Mouse (Mus musculus): ENCODE measurements around the gene Tmem210. TPM values are rescaled to one million over a fixed set of nuclear protein-coding genes. Genes with fewer than 3 reads are reported as not detected.

Gene Tmem210
- polyA plus RNA-seq, 1 experiment from 2014 or later = not detected

DNA sequence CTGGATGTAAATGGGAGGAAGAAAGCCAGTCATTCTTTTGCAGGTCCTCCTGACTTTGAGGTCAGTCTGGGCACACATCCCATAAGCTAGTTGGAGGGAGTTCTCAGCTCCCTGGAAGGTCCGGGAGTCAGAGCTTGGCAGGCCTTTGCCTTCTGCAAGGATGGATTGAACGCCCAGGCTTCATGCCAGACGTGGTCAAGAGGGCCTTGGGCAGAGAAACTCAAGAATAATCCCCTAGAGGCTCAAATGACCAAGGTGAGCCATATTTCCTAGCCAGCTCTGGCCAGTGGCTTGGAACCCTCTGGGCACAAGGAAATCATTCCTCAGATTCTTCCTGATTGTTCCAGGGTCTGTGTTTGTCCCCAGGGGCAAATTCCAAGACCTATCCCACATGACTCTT lies 23.1 kb upstream of the Tmem210 start:
- DNase-seq (ENCODE audit: low spot score) = no peak

DNA sequence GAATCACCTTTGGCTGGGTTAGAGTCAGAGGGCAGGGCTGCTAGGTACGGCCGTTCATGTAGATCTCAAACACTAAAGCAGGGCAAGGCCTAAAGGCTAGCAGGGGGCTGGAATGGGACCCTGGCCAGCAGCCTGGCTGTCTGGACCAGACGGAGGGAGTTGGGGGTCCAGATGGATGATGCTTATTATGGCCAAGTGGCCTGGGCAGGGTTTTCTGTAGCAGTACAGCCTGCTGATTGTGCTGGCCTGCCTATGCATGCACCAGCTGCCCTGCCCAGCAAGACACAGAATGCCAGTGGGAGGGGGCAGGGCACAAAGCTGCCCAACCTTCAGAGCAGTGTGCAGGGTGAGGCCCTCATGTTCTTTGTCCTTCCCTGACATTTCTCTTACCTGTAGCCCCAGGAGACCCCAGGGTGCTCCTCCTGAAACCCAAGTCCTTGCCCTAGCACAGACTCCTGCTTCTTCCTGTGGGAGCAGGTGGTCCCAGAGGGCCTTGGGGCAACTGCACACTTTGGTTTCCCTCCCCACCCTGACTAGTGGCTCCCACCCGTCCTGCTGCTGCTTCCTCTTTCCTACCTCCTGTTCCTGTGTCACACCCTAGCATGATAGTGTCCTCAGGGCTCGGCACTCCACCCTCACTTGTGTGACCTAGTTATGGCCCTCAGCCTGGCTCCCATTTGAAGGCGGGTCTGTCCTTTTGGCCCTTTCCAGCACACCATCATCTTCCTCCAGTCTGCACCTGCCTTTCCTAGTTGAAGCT lies 21.9 kb upstream of the Tmem210 start:
- DNase-seq (ENCODE audit: low spot score) = no peak

DNA sequence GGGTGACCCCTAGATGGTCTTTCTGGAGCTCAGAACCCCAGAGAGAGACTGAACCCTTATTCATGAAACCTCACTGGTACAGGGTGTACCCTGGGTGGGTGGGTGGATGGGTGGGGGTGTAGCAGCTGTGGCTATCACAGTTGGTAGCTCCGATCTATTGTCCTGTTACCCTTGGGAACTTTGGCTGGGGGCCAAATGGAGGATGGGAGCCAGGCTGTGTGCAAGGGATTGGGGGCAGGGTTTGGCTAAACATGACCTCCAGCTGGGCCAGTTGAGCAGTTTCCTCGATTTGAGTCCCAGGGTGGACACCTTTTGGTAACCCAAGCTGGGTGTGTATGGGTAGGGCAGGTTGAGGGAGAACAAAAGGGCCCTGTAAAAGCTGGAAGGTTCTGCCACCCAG lies 21.2 kb upstream of the Tmem210 start:
- no peak for DNase-seq (ENCODE audit: low spot score)

DNA sequence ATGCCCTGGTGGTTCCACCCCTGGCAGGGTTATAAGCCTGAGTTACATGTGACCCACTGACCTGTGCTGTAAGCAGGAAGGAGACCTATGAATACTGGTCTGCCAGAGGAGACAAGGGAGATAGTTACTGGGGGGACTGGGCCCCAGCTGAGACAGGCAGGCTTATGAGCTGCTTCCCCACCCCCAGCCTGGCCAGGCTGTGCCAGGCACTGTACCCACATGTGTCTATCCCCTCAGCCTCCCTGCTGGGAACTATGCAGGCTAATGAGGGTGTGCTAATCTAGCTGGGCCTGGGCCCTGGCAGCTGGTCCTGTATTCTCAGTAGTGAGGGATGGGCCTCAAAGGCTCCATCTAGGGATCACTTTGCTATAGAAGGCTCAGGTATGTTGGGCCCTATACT lies 20.7 kb upstream of the Tmem210 start:
- no peak for DNase-seq (ENCODE audit: low spot score)

DNA sequence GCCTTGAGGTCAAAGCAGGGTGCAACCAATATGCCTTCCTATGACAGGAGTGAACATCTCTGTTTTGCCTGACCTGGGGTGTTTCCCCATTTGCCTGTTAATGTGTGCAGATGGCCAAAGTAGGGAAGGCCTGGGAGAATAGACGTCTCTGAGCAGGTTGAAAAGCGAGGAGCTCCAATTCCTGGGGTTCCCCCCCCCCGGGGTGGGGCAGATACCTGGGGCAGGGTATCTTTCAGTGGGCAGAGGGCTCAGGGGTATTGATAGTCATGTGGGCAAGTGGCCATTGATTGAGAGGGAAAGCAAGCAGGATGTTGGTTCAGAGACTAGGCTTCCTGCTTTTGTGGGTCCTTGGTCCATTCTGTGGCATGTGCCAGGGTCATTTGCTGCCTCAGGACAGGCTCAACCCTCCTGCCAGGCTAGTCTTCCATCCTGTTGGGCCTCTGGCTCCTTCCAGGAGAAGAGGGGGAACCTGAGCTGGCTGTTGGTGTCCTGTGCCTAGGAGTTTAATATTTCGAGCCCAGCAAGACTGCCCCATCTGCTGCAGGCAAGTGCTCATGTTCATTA lies 20.1 kb upstream of the Tmem210 start:
- no peak for DNase-seq (ENCODE audit: low spot score)

DNA sequence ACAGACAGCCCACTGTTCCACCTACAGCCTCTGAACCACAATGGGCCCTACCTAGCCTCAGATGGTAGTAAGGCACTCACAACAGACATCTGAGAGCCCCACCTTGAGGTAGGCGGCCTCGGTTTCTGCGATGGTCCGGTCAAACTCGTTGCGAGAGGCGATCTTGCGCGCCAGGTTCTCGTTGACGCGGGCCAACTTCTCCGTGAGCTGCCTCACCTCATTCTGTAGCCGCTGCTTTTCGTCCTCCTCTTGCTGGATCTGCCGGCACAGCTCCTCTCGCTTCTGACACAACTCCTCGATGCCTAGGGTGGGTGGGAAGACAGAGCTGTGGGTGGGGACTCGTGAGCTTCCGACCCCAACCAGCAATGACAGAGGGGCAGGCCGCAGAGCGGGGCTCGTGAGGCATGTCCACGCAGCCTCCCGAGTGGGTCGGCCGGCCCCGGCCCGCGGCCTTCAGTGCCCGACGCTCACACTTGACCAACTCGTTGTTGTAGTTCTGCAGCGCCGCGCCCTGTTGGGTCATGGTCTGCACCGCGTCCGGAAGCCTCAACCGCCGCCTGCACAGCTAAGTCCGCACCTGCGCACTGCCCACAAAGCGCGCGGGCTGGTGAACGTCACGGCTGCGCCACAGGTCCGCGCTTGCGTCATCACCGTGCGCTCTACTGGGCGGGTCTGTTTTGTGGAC lies 16.0 kb upstream of the Tmem210 start, which contains the start of the genes Ssna1 and Anapc2:
TSS of gene Ssna1 (minus strand) at position 612 of the 685 bp plus-strand sequence.
TSS of gene Anapc2 (plus strand) at position 652 of the 685 bp plus-strand sequence.
- DNase-seq (ENCODE audit: low spot score) = peak; percentile 97

DNA sequence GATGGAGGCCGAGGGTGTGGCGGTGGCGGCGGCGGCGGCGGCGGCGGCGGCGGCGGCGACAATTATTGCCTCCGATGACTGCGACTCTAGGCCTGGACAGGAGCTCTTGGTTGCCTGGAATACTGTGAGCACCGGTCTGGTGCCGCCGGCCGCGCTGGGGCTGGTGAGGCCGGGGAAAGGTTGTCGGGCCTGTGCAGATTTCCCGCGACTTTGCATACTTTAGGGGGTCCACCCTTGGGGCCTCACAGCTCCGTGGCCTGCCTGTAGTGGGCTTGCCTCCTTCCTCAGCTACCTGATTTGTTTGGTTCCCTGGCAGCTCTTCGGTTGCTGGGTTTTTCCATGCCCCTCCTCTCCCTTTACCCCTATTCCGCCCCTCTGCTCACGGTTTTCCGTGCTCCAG lies 15.4 kb upstream of the Tmem210 start:
- no peak for DNase-seq (ENCODE audit: low spot score)

DNA sequence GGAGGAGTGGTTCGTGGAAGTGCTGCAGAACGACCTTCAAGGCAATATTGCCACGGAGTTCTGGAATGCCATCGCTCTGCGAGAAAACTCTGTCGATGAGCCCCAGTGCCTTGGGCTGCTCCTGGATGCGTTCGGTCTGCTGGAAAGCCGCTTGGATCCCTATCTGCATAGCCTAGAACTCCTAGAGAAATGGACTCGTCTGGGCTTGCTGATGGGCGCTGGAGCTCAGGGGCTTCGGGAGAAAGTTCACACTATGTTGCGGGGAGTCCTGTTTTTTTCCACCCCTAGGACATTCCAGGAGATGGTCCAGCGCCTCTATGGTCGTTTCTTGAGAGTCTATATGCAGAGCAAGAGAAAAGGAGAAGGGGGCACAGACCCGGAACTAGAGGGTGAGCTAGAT lies 14.9 kb upstream of the Tmem210 start:
- no peak for DNase-seq (ENCODE audit: low spot score)

DNA sequence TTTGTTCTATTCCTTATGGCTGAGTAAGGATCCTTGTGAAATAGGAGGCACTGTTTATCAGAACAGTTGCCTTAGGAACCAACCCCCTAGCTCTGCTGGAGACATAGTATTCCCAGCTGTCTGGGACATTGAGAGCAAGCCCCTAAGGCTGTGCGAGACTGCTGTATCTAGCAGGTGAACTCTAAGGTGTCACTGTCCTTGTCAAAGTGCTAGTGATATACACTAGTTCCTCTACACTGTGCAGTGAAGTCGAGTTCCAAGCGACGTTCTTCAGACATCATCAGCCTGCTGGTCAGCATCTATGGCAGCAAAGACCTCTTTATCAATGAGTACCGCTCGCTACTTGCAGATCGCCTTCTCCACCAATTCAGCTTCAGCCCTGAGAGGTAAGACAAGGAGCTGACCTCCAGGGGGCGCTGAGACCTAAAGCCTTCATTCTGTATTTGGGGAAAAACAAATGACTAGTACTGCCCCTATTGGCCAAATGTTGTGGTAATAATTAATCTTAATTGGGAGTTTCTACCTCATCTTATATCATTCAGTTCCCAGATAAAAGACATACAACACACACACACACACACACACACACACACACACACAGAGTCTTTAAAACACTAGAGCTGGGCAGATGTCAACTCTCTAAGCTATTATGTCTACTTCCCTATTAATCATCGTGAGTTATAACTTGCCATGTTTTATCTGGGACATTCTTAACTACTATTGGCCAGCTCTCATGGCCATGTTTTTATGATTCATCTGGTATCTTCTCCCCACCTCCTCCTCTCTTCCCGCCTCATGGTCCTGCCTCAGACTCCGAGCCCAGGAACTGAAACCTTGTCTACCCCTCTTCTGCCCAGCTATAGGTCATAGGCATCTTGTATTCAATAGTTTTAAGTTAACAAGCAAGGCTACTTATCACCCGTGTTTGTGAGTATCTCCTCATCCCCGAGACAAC lies 8.7 kb upstream of the Tmem210 start:
- peak; percentile 78 for DNase-seq (ENCODE audit: low spot score)

DNA sequence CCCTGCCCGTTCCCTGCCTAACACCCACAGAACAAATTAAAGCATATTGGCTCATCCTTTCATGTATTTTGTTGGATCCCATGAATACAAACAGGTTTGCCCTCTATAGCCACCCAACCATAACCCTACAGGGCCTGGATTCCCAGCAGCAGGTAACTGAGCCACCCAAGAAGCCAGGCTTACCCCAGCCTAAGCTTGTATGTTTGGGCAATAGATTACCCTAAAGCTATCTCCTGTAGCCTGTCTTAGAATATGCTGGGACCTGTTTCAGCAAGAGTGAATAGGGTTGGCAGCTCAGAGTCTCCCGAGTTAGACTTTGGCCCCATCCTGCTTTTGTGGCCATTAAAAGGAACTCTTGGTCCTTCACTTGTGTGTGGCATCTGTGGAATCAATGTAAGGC lies 2.4 kb upstream of the Tmem210 start:
- DNase-seq (ENCODE audit: low spot score) = no peak

DNA sequence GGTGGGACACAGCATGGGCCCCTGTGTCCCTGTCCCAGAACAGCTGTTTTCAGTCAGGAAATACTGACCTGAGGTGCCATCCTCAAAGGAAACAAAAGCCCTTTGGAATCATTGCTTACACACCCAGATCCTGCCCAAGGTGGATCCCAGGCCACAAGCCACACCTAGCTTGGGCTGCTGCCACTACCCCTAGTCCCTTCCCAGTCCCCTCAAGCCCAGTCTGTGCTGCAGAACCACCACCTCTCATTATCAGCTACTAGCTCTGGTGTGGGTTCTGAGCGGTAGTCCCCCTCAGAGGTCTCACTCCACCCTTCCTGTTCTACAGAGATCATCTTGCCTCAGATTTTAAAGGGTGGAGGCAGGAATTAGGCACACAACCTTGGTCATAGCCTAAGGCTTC lies 1.6 kb upstream of the Tmem210 start:
- DNase-seq (ENCODE audit: low spot score) = no peak

DNA sequence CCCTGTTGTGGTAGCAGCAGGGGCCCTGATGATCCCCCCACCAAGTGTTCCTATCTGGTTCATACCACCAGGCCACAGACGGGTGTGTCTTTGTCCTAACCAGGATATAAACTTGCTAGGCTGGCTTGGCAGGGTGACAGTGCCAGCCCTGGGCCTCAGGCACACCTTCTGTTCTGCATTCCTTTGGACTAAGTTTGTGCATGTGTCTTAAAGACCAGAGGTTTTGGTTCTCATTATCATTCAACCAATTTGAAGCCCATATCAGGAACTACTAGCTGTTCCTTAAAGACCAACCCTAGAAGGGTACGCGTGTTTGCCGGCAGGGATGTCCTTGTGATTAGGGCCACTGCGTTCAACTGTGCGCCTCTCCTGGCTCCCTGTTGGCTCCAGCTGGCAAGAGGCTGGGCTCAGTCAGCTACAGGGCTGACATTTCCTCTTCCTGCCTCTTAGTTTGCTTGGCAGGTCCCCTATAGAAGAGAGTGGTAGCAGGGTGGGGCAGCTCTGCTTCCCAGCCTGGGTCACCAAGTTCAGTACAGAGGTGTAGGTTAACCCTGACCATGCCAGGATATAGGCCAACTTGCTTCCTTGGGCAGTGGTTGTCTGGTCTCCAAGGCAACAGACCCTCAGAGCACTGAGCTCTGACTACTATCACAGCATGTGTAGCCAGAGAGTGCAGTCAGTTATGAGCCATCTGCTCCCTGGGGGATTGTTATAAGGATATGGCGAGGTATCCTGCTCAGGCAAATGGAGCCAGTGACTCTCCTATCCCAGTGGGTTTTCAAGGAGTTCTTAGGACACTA lies 908 bp upstream of the Tmem210 start:
- DNase-seq (ENCODE audit: low spot score) = no peak

DNA sequence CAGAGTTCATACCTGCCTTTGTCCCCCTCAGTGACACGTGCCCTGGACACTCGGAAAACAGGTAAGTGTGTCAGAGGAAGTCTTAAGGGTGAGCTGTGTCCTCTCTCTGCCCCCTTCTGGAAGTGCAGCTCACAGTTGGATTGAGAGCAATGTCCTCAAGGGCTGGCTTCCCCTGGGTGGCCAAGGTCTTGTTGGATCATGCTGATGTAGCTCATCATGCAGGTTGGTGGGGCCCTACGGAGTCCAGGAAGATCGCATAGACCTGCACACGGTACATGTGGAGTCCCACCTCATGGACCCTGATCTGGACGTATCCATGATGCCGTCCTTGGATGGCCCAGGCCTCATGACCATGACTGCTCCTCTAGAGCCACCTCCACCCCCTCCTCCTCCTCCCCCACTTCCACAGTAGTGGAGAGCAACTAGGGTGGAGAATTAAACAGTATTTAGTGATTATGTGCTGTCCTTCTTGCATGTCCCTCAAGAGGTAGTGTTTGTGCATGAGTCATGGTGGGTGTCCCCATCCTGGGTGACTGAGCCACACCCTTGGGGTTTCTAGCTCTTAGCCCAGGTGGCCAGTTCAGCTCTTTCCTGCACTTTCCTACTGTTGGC lies 895 bp downstream of the Tmem210 start:
- no peak for DNase-seq (ENCODE audit: low spot score)

DNA sequence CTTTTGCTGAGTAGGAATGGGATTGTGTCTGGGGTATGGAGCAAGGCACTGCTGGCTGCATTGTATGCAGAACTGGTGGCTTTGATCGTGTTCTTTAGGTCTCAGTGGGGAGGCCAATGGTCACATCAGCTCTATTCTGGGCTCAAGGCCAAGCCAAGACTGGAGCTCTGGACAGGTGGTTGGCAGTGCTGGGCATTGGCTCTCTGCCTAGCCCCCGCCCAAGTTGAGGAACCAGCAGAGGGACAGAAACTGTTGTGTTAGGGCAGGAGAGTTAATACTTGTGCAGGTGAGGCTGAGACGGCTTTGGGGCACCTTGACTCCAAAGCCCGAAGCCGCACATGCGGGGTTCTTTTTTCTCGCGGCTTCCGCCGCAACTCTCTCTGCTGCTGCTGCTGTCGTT lies 1.7 kb downstream of the Tmem210 start, which contains the start of gene Lrrc26:
TSS of gene Lrrc26 (plus strand) at position 265 of the 400 bp plus-strand sequence.
- DNase-seq (ENCODE audit: low spot score) = no peak

DNA sequence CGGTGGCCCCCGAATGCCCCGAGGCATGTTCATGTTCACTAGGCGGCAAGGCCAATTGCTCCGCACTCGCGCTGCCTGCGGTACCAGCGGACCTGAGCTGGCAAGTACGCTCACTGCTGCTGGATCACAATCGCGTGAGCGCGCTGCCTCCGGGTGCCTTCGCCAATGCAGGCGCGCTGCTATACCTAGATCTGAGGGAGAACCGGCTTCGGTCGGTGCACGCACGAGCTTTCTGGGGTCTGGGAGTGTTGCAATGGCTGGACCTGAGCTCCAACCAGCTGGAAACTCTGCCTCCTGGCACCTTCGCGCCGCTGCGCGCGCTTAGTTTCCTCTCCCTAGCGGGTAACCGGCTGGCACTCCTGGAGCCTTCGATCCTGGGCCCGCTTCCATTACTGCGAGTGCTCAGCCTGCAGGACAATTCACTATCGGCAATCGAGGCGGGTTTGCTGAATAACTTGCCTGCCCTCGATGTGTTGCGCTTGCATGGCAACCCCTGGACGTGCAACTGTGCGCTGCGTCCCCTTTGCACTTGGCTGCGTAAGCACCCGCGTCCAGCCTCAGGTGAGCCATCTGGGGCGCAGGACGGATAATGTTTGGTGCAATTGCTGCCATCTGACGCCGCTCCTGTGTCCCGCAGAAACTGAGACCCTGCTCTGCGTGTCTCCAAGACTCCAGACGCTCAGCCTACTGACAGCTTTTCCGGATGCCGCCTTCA lies 2.3 kb downstream of the Tmem210 start:
- DNase-seq (ENCODE audit: low spot score) = no peak

DNA sequence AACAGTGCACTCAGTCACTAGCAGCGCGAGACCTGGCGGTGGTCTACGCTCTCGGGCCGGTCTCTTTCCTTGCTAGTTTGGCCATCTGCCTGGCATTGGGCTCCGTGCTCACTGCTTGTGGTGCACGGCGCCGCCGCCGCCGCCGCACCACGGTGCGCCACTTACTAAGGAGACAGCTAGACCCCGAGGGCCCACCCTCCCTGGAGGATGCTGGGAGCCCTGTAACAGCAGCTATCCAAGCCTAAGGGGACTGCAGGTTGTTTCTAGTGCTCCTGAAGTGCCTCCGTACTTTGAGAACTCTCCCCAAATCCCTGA lies 2.8 kb downstream of the Tmem210 start:
- DNase-seq (ENCODE audit: low spot score) = no peak

DNA sequence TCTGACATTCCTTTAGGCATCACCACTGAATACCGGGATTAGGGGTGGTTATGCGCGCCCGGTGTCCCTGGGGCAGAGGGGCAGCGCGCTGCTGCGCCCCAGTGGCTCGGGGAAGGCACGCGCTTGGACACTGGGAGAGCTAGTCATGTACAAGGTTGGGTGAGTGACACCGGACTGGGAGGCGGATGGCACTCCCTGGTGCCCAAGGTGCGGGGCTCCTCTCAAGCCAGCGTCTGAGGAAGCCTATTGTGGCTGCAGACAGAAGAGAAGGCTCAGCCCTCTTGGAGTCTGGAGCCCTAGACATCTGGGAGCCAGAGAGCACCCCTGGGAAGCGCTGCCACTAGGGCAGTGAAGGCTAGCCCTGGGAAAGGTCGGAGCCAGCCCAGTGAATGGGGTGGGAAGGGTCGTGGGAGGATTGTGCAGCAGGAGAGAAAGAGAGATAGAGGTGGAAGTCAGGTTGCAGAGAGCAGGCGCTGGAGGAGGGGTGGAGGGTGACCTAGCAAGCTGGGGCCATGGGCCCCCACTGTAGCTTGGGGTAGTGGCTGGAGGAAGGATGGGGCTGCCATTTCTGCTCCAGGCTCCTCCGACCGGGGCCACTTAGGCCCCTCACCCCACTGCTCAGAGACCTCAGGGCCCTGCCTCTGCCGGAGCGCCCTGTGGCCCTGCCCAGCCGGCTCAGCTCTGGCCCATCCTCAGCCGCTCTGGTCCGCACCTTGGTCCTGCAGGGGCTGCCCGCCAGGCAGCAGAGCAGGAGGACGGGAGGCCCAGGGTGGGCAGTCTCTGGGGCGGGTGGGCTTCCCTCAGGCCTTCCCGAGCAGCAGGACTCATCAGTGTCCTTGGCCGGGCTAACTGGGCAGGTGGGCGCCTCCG lies 3.5 kb downstream of the Tmem210 start:
- no peak for DNase-seq (ENCODE audit: low spot score)

DNA sequence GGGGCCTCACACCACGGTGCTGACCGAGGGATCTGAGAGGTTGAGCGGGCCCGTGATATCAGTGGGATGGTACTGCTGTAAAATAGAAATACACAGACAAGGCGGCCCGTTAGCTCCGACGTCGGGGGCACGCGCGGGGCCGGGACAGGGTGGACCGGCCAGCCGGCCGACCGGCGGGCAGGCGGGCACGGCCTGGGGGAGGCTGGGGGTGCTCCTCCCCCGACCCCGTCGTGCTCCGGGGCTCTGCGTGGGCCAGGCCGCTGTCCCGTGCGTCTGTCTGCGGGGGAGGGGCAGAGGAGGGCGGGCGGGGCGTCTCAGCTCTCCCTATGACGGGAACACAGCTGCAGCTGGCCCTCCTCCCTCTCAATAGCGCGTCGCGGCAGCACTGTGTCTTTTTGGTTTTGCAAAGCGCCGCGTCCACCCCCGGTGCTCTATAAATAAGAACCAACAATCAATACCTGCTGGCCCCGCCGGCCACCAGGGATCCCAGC lies 4.2 kb downstream of the Tmem210 start:
- DNase-seq (ENCODE audit: low spot score) = no peak
